Mouse (Mus musculus) frontal cortex, adult (tissue): ENCODE results near the gene Dpm3.

Source experiments
- ATAC-seq: cut with Nextera tagmentation; 2 replicates; pipeline ENCODE4 v1.9.2; 2017; ENCODE audit warnings: mild to moderate bottlenecking, moderate library complexity, mixed read lengths; ENCODE audit not compliant: low TSS enrichment

Dpm3 gene

GRCm38 (mm10) chr3:89294195-89294594, 35.0 kb downstream of the Dpm3 start:
- ATAC-seq, result no peak

- ATAC-seq, result 0 out of 2 replicates have a peak, but pooled peaks have one; percentile 12
These were observed 36.6 kb downstream of the Dpm3 start for GRCm38 (mm10) chr3:89295685-89296230.

GRCm38 (mm10) chr3:89296761-89297396, 37.7 kb downstream of the Dpm3 start:
- ATAC-seq, result peak; percentile 66; the same call in 1 of the 2 replicates

- no peak for ATAC-seq
These were observed 39.8 kb downstream of the Dpm3 start for GRCm38 (mm10) chr3:89298908-89299307.

GRCm38 (mm10) chr3:89299499-89299898, 40.3 kb downstream of the Dpm3 start:
- ATAC-seq, result peak; percentile 72

- no peak for ATAC-seq
These were observed 40.9 kb downstream of the Dpm3 start for GRCm38 (mm10) chr3:89300071-89300470.

- no peak for ATAC-seq
These were observed 41.4 kb downstream of the Dpm3 start for GRCm38 (mm10) chr3:89300514-89300913.

- ATAC-seq, result no peak
These were observed 45.3 kb downstream of the Dpm3 start for GRCm38 (mm10) chr3:89304440-89304839.

GRCm38 (mm10) chr3:89305105-89305504, 45.9 kb downstream of the Dpm3 start:
- no peak for ATAC-seq

- ATAC-seq, result no peak
These were observed 46.6 kb downstream of the Dpm3 start for GRCm38 (mm10) chr3:89305551-89306325.

GRCm38 (mm10) chr3:89308089-89308488, 48.9 kb downstream of the Dpm3 start:
- ATAC-seq, result peak; percentile 86

GRCm38 (mm10) chr3:89314340-89314739, 55.2 kb downstream of the Dpm3 start:
- ATAC-seq, result no peak

GRCm38 (mm10) chr3:89314791-89315190, 55.6 kb downstream of the Dpm3 start:
- no peak for ATAC-seq

- no peak for ATAC-seq
These were observed 56.2 kb downstream of the Dpm3 start for GRCm38 (mm10) chr3:89315195-89315929.

- ATAC-seq, result no peak
These were observed 57.0 kb downstream of the Dpm3 start for GRCm38 (mm10) chr3:89315930-89316831.
